Comparison of ENCODE assay signal across 21 mouse cellular contexts in the genomic region with DNA sequence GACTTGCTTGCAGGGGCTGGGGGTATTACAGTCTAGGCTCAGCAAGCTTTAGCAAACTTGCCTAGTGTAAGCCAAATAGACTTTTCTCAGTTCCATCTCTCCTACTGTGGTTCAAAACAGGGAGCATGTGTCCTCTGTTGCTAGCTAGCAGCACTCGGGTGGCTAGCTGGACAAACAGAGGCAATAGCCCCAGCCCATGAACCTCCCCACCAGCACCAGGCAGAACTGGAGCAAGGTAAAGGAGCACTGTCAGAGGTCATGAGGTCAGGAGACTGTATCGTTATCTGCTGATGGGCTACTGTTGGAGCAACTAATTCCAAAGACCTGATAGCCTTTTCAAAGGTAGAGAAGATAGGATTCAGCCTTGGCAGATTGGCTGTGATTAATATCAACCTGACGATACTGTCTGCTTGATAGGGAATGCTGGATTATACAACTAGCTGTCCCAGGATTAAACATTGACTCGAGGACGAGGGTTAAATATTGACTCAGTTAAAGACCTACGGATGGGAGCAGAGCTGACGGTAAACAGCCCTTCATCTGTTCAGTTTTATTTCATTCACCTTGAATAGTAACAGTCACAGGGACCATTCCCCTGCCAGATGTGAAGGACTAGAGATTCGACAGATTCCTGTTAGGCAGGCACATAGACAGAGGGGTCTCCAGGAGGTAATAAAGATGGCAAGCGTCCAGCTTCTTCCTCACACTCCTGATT. TPM values are rescaled to one million over a fixed set of nuclear protein-coding genes. Genes with fewer than 3 reads are reported as not detected.
A peak's percentile ranks its signal among the peaks of the same experiment; 100 is the strongest.
DNase-seq lines count a peak whose midpoint lies in the region; ATAC-seq and TF ChIP-seq lines count a peak whose summit lies in the region.
"Had no signal": no experiment of that assay in that cellular context is flagged by ENCODE, and none has a peak within 500 bp of the region (broad histone marks: within the 10 kb centered on the region; RNA-seq: fewer than 3 reads in every experiment).

No protein-coding gene starts in this region.

- WGBS in intestine, embryonic 15.5 days: 40% methylated on average over 9 of the region's 9 CpGs
- WGBS in kidney, embryonic 15.5 days: 72% methylated on average over 9 of the region's 9 CpGs
- 19% methylated on average over 9 of the region's 9 CpGs for WGBS in liver, adult 2 months
- WGBS in small intestine, adult 2 months: 23% methylated on average over 9 of the region's 9 CpGs
- 94% methylated on average over 9 of the region's 9 CpGs for WGBS in forebrain, postnatal 0 days

- TF ChIP-seq POLR2A in liver, adult 2 months (IDR thresholded peaks at IDR 0.05; ENCODE audit: extremely low read depth, insufficient read depth, low read length): no peak
- no peak for TF ChIP-seq POLR2A in small intestine, adult 2 months (IDR thresholded peaks at IDR 0.05; ENCODE audit: low read depth, low read length)

- DNase-seq in liver, adult 2 months (ENCODE audit: extremely low read depth, low read depth, low spot score): peak; percentile 99
- no peak for DNase-seq in lung, postnatal 14 days
- DNase-seq in thymus, postnatal 25 days: no peak
- no peak for DNase-seq in forebrain, postnatal 0 days
- DNase-seq in cerebellum, adult 18-20 months: no peak
- DNase-seq: adrenal gland, adult 2 months; cerebellum, postnatal 14 days; heart, postnatal 36 days had no signal

- H3K27me3 ChIP-seq in intestine, embryonic 15.5 days (replicated peaks): no peaks in the 10 kb centered on the region
- H3K27me3 ChIP-seq in kidney, embryonic 15.5 days: no peaks in the 10 kb centered on the region
- H3K27me3 ChIP-seq in liver, adult 2 months (ENCODE audit: control insufficient read depth, insufficient read depth, low read length): no peaks in the 10 kb centered on the region
- H3K27me3 ChIP-seq in small intestine, adult 2 months (ENCODE audit: control insufficient read depth, insufficient read depth, low read length): no peaks in the 10 kb centered on the region
- H3K27me3 ChIP-seq in forebrain, postnatal 0 days (ENCODE audit: insufficient read depth, low read length): no peaks in the 10 kb centered on the region
- H3K27me3 ChIP-seq: CH12.LX; forebrain, embryonic 15.5 days; hindbrain, embryonic 15.5 days; lung, embryonic 15.5 days had no signal

- no peak overlapping the region for H3K4me2 ChIP-seq in intestine, embryonic 15.5 days (replicated peaks)
- H3K4me2 ChIP-seq in kidney, embryonic 15.5 days: no peak overlapping the region
- no peak overlapping the region for H3K4me2 ChIP-seq in forebrain, postnatal 0 days (ENCODE audit: low read depth)
- H3K4me2 ChIP-seq: forebrain, embryonic 15.5 days; heart, embryonic 13.5 days; hindbrain, embryonic 15.5 days; lung, embryonic 15.5 days had no signal

- no peak overlapping the region for H3K4me3 ChIP-seq in intestine, embryonic 15.5 days (replicated peaks)
- H3K4me3 ChIP-seq in kidney, embryonic 15.5 days (replicated peaks): no peak overlapping the region
- H3K4me3 ChIP-seq in liver, adult 2 months (ENCODE audit: insufficient read depth, low read depth, low read length): no peak overlapping the region
- no peak overlapping the region for H3K4me3 ChIP-seq in small intestine, adult 2 months (ENCODE audit: low read depth, low read length)
- H3K4me3 ChIP-seq in forebrain, postnatal 0 days (ENCODE audit: low read depth, low read length): no peak overlapping the region
- H3K4me3 ChIP-seq: forebrain, embryonic 15.5 days; heart, embryonic 13.5 days; hindbrain, embryonic 15.5 days; lung, embryonic 15.5 days had no signal

- H3K27ac ChIP-seq in intestine, embryonic 15.5 days: peak overlapping the region; percentile 74
- H3K27ac ChIP-seq in kidney, embryonic 15.5 days: peak overlapping the region; percentile 48
- H3K27ac ChIP-seq in liver, adult 2 months (replicated peaks; ENCODE audit: insufficient read depth, low read depth, low read length): peak overlapping the region; percentile 99
- H3K27ac ChIP-seq in small intestine, adult 2 months (ENCODE audit: insufficient read depth, low read depth, low read length): peak overlapping the region; percentile 86
- H3K27ac ChIP-seq in forebrain, postnatal 0 days (ENCODE audit: low read depth, low read length): no peak overlapping the region
- H3K27ac ChIP-seq: forebrain, embryonic 15.5 days; heart, embryonic 13.5 days; hindbrain, embryonic 15.5 days; lung, embryonic 15.5 days had no signal

- TF ChIP-seq CTCF in liver, adult 2 months (IDR thresholded peaks at IDR 0.05; ENCODE audit: low read depth, low read length): no peak
- no peak for TF ChIP-seq CTCF in small intestine, adult 2 months (IDR thresholded peaks at IDR 0.05; ENCODE audit: extremely low read depth, insufficient read length, insufficient replicate concordance, low read depth, low read length)
- no peak for TF ChIP-seq CTCF in forebrain, postnatal 0 days (IDR thresholded peaks at IDR 0.05; ENCODE audit: low read depth)

- peaks cover 4% of the 10 kb centered on the region; the same call in 1 of the 2 replicates for H3K4me1 ChIP-seq in intestine, embryonic 15.5 days (replicated peaks)
- H3K4me1 ChIP-seq in kidney, embryonic 15.5 days: no peaks in the 10 kb centered on the region
- H3K4me1 ChIP-seq in liver, adult 2 months (ENCODE audit: control insufficient read depth, insufficient read depth, low read length): peaks cover 24% of the 10 kb centered on the region
- H3K4me1 ChIP-seq in small intestine, adult 2 months (ENCODE audit: control insufficient read depth, insufficient read depth, insufficient read length, low read length): peaks cover 54% of the 10 kb centered on the region
- H3K4me1 ChIP-seq in forebrain, postnatal 0 days (ENCODE audit: insufficient read depth): no peaks in the 10 kb centered on the region
- H3K4me1 ChIP-seq: forebrain, embryonic 15.5 days; heart, embryonic 13.5 days; hindbrain, embryonic 15.5 days; lung, embryonic 15.5 days had no signal

- no peaks in the 10 kb centered on the region for H3K9me3 ChIP-seq in intestine, embryonic 15.5 days
- no peaks in the 10 kb centered on the region for H3K9me3 ChIP-seq in kidney, embryonic 15.5 days (replicated peaks)
- no peaks in the 10 kb centered on the region for H3K9me3 ChIP-seq in forebrain, postnatal 0 days (ENCODE audit: low read length)
- H3K9me3 ChIP-seq: forebrain, embryonic 15.5 days; heart, embryonic 13.5 days; hindbrain, embryonic 15.5 days; lung, embryonic 15.5 days had no signal

- H3K9ac ChIP-seq in intestine, embryonic 15.5 days: no peak overlapping the region
- H3K9ac ChIP-seq in kidney, embryonic 15.5 days: no peak overlapping the region
- peak overlapping the region; percentile 35 for H3K9ac ChIP-seq in liver, adult 2 months (ENCODE audit: low read depth, low read length)
- no peak overlapping the region for H3K9ac ChIP-seq in forebrain, postnatal 0 days
- H3K9ac ChIP-seq: forebrain, embryonic 15.5 days; heart, embryonic 13.5 days; hindbrain, embryonic 15.5 days; lung, embryonic 15.5 days had no signal

- no peaks in the 10 kb centered on the region for H3K36me3 ChIP-seq in intestine, embryonic 15.5 days
- no peaks in the 10 kb centered on the region for H3K36me3 ChIP-seq in kidney, embryonic 15.5 days
- H3K36me3 ChIP-seq in liver, adult 2 months (ENCODE audit: control insufficient read depth, insufficient read depth, low read length): no peaks in the 10 kb centered on the region
- H3K36me3 ChIP-seq in small intestine, adult 2 months (ENCODE audit: control insufficient read depth, insufficient read depth, low read length): no peaks in the 10 kb centered on the region
- no peaks in the 10 kb centered on the region for H3K36me3 ChIP-seq in forebrain, postnatal 0 days (ENCODE audit: insufficient read depth)
- H3K36me3 ChIP-seq: forebrain, embryonic 15.5 days; heart, embryonic 13.5 days; hindbrain, embryonic 15.5 days; lung, embryonic 15.5 days had no signal

- 0 out of 2 replicates have a peak, but pooled peaks cover 4% of the 10 kb centered on the region for H3K79me2 ChIP-seq in liver, adult 2 months (ENCODE audit: control insufficient read depth, insufficient read depth, low read length)

- peak; percentile 83 for ATAC-seq in intestine, embryonic 15.5 days
- ATAC-seq in kidney, embryonic 15.5 days (replicated peaks; ENCODE audit: low FRiP score): peak; percentile 68
- ATAC-seq in forebrain, postnatal 0 days: no peak
- ATAC-seq: forebrain, embryonic 15.5 days; midbrain, embryonic 16.5 days had no signal

RNA-seq across cellular contexts. Expression of gene Pigr, which starts 4.4 kb away (rescaled TPM):
- polyA plus RNA-seq in intestine, embryonic 15.5 days (2015; fragmentation: Nextera tagmentation; extraction: Ambion mirVana): 0.96 and 2.5 TPM in 2 replicates
- 0.05 TPM in 1 of 2 replicates, not detected in the other for polyA plus RNA-seq in kidney, embryonic 15.5 days (2015; fragmentation: Nextera tagmentation; extraction: Ambion mirVana)
- 482 and 517 TPM in 2 replicates for total RNA-seq in liver, adult 2 months (2014; rRNA removed)
- polyA plus RNA-seq in liver, adult 2 months (2012; rRNA removed): 579 and 633 TPM in 2 replicates
- polyA plus RNA-seq in small intestine, adult 2 months (2012; rRNA removed): 747 and 1,110 TPM in 2 replicates
- 0.08 TPM in 1 of 2 replicates, not detected in the other for total RNA-seq in forebrain, postnatal 0 days (2014; rRNA removed)
- not detected in 2 replicates for polyA plus RNA-seq in forebrain, postnatal 0 days (2015; fragmentation: Nextera tagmentation; extraction: Ambion mirVana)
- total RNA-seq: heart, postnatal 36 days; layer of hippocampus, adult 18-20 months; left cerebral cortex, adult 18-20 months; megakaryocyte, adult 5-6 weeks had no signal
- polyA plus RNA-seq: forebrain, embryonic 15.5 days; heart, embryonic 13.5 days; hindbrain, embryonic 15.5 days; limb, embryonic 11.5 days; lung, embryonic 15.5 days; midbrain, embryonic 16.5 days had no signal

RNA-seq across cellular contexts. Expression of gene Fcamr, which starts 21.4 kb away (rescaled TPM):
- polyA plus RNA-seq in intestine, embryonic 15.5 days (2015; fragmentation: Nextera tagmentation; extraction: Ambion mirVana): 0.18 and 0.21 TPM in 2 replicates
- polyA plus RNA-seq in kidney, embryonic 15.5 days (2015; fragmentation: Nextera tagmentation; extraction: Ambion mirVana): not detected in 2 replicates
- total RNA-seq in liver, adult 2 months (2014; rRNA removed): 0.13 and 0.55 TPM in 2 replicates
- 0.09 TPM in 1 of 2 replicates, not detected in the other for polyA plus RNA-seq in liver, adult 2 months (2012; rRNA removed)
- 0.74 and 1.6 TPM in 2 replicates for polyA plus RNA-seq in small intestine, adult 2 months (2012; rRNA removed)
- total RNA-seq in forebrain, postnatal 0 days (2014; rRNA removed): 0.19 TPM in 1 of 2 replicates, not detected in the other
- not detected in 2 replicates for polyA plus RNA-seq in forebrain, postnatal 0 days (2015; fragmentation: Nextera tagmentation; extraction: Ambion mirVana)
- total RNA-seq: layer of hippocampus, adult 18-20 months; left cerebral cortex, adult 18-20 months; megakaryocyte, adult 5-6 weeks had no signal
- polyA plus RNA-seq: adrenal gland, adult 2 months; forebrain, embryonic 15.5 days; heart, embryonic 13.5 days; hindbrain, embryonic 15.5 days; limb, embryonic 11.5 days; lung, embryonic 15.5 days; midbrain, embryonic 16.5 days had no signal

RNA-seq across cellular contexts. Expression of gene Fcmr, which starts 43.4 kb away (rescaled TPM):
- polyA plus RNA-seq in intestine, embryonic 15.5 days (2015; fragmentation: Nextera tagmentation; extraction: Ambion mirVana): 2.8 and 5.7 TPM in 2 replicates
- 0.47 TPM in 1 of 2 replicates, not detected in the other for polyA plus RNA-seq in kidney, embryonic 15.5 days (2015; fragmentation: Nextera tagmentation; extraction: Ambion mirVana)
- 0.09 and 0.54 TPM in 2 replicates for total RNA-seq in liver, adult 2 months (2014; rRNA removed)
- polyA plus RNA-seq in liver, adult 2 months (2012; rRNA removed): 0.81 and 2.6 TPM in 2 replicates
- 10.4 and 10.7 TPM in 2 replicates for polyA plus RNA-seq in small intestine, adult 2 months (2012; rRNA removed)
- total RNA-seq in forebrain, postnatal 0 days (2014; rRNA removed): not detected in 2 replicates
- 1.1 and 1.8 TPM in 2 replicates for polyA plus RNA-seq in forebrain, postnatal 0 days (2015; fragmentation: Nextera tagmentation; extraction: Ambion mirVana)
- total RNA-seq: layer of hippocampus, adult 18-20 months; left cerebral cortex, adult 18-20 months; megakaryocyte, adult 5-6 weeks had no signal
- polyA plus RNA-seq: forebrain, embryonic 15.5 days; lung, embryonic 15.5 days had no signal

Comparison
In these comparisons a context has a peak if more than half of its experiments do, and no peak if none do; other contexts are left out.
1. RNA of gene Pigr, which starts 4.4 kb away (polyA plus RNA-seq): 747 to 1,110 TPM in small intestine, adult 2 months and 579 to 633 TPM in liver, adult 2 months; 0.96 to 2.5 TPM in intestine, embryonic 15.5 days, 0.05 TPM in kidney, embryonic 15.5 days and not detected in forebrain, postnatal 0 days; every median in the first group is over 100 times any median in the second.